Mouse (Mus musculus): ENCODE data around the gene Grk4.

The Grk4 gene

GRCm38 (mm10) chr5:34659686-34660590 lies at the start of gene Grk4, which contains the start of gene Nop14:
Grk4 (plus strand) TSS chr5:34660379.
Nop14 (minus strand) TSS chr5:34660148.
- DNase-seq (ENCODE audit: low read depth, low spot score): peak; percentile 100

- no peak for DNase-seq (ENCODE audit: low read depth, low spot score)
Observed at GRCm38 (mm10) chr5:34632996-34633395, 27.2 kb upstream of the Grk4 start.

- peak; percentile 91 for DNase-seq (ENCODE audit: low read depth, low spot score)
Observed at GRCm38 (mm10) chr5:34633641-34634040, 26.5 kb upstream of the Grk4 start.

GRCm38 (mm10) chr5:34634746-34635400 lies 25.3 kb upstream of the Grk4 start:
- DNase-seq (ENCODE audit: low read depth, low spot score): no peak

GRCm38 (mm10) chr5:34635665-34636192 lies 24.4 kb upstream of the Grk4 start:
- DNase-seq (ENCODE audit: low read depth, low spot score): no peak

GRCm38 (mm10) chr5:34636481-34637287 lies 23.5 kb upstream of the Grk4 start, which contains the start of gene Mfsd10:
Mfsd10 (minus strand) TSS chr5:34637212.
- peak; percentile 92 for DNase-seq (ENCODE audit: low read depth, low spot score)

GRCm38 (mm10) chr5:34637591-34638156 lies 22.5 kb upstream of the Grk4 start:
- DNase-seq (ENCODE audit: low read depth, low spot score): no peak

GRCm38 (mm10) chr5:34641991-34642390 lies 18.2 kb upstream of the Grk4 start:
- no peak for DNase-seq (ENCODE audit: low read depth, low spot score)

GRCm38 (mm10) chr5:34642932-34643331 lies 17.2 kb upstream of the Grk4 start:
- peak; percentile 81 for DNase-seq (ENCODE audit: low read depth, low spot score)

- DNase-seq (ENCODE audit: low read depth, low spot score): peak; percentile 84
Observed at GRCm38 (mm10) chr5:34647581-34647980, 12.6 kb upstream of the Grk4 start.

GRCm38 (mm10) chr5:34652961-34653360 lies 7.2 kb upstream of the Grk4 start:
- no peak for DNase-seq (ENCODE audit: low read depth, low spot score)

- DNase-seq (ENCODE audit: low read depth, low spot score): no peak
Observed at GRCm38 (mm10) chr5:34654881-34655280, 5.3 kb upstream of the Grk4 start.

GRCm38 (mm10) chr5:34657556-34657955 lies 2.6 kb upstream of the Grk4 start:
- DNase-seq (ENCODE audit: low read depth, low spot score): no peak

GRCm38 (mm10) chr5:34660591-34661130 lies 482 bp downstream of the Grk4 start:
- peak; percentile 34 for DNase-seq (ENCODE audit: low read depth, low spot score)

- no peak for DNase-seq (ENCODE audit: low read depth, low spot score)
Observed at GRCm38 (mm10) chr5:34661909-34662308, 1.7 kb downstream of the Grk4 start.

GRCm38 (mm10) chr5:34663231-34663630 lies 3.1 kb downstream of the Grk4 start:
- no peak for DNase-seq (ENCODE audit: low read depth, low spot score)

- DNase-seq (ENCODE audit: low read depth, low spot score): peak; percentile 63
Observed at GRCm38 (mm10) chr5:34669493-34669892, 9.3 kb downstream of the Grk4 start.

- DNase-seq (ENCODE audit: low read depth, low spot score): peak; percentile 57
Observed at GRCm38 (mm10) chr5:34670280-34670679, 10.1 kb downstream of the Grk4 start.

GRCm38 (mm10) chr5:34689868-34690267 lies 29.7 kb downstream of the Grk4 start:
- no peak for DNase-seq (ENCODE audit: low read depth, low spot score)

- no peak for DNase-seq (ENCODE audit: low read depth, low spot score)
Observed at GRCm38 (mm10) chr5:34692782-34693181, 32.6 kb downstream of the Grk4 start.

- DNase-seq (ENCODE audit: low read depth, low spot score): no peak
Observed at GRCm38 (mm10) chr5:34695521-34695920, 35.3 kb downstream of the Grk4 start.
